Mouse (Mus musculus) stomach, postnatal 0 days (tissue): Measurements from ENCODE around the gene Ppp4r4.

Source experiments
- CTCF ChIP-seq: IDR thresholded peaks from 2 replicates; pipeline ENCODE4 v1.5.1; 2016; ENCODE audit warnings: antibody characterized with exemption, low read depth, mild to moderate bottlenecking, moderate library complexity
- EP300 ChIP-seq: optimal IDR thresholded peaks from 2 replicates; pipeline ENCODE3; 2016; ENCODE audit warnings: antibody characterized with exemption

- TF ChIP-seq CTCF (no peak), EP300 (no peak)
Measured at GRCm38 (mm10) chr12:103583771-103584170, 51.7 kb downstream of the Ppp4r4 start.
